Mouse (Mus musculus) gastrocnemius, adult 2 months (tissue): ENCODE measurements around the gene Magee1. TPM values are rescaled to one million over a fixed set of nuclear protein-coding genes. Genes with fewer than 3 reads are reported as not detected.
A peak's percentile ranks its signal among the peaks of the same experiment; 100 is the strongest.
"Not testable (repeated sequence)": the region's sequence is repeated elsewhere in the genome, so short reads cannot be mapped to it uniquely, and the experiment has no call there.

ENCODE experiments used
- DNase-seq: peaks from one replicate; pipeline ENCODE4 v3.0.0; 2022
- H3K27ac ChIP-seq: fragments of 200-600 bp; 2 replicates; pipeline ENCODE4 v1.8.1; 2022; ENCODE audit warnings: mild to moderate bottlenecking
- H3K4me3 ChIP-seq: fragments of 200-600 bp; 2 replicates; pipeline ENCODE4 v1.8.1; 2022; ENCODE audit warnings: mild to moderate bottlenecking, moderate library complexity
- CTCF ChIP-seq: fragments of 200-600 bp; IDR thresholded peaks from 2 replicates; pipeline ENCODE4 v1.8.1; 2022; ENCODE audit warnings: antibody characterized with exemption, mild to moderate bottlenecking, moderate library complexity
- intact Hi-C: fragments of 180-260 bp; cut with DNase I; formaldehyde crosslinking; loops from one replicate; pipeline ENCODE4 v1.15.1; 2025
- long read RNA-seq, 2 experiments: library from polyadenylated mRNA; stranded (forward); transcript quantifications; one replicate each; pipeline ENCODE4 v2.0.0; 2021
- total RNA-seq, 2 experiments: library from RNA; stranded (reverse); gene quantifications; 2 replicates each; pipeline ENCODE4 v1.2.3; 2021

Magee1 gene
- 1 to 10 TPM in 1 of 2 experiments, under 1 TPM in 1; 0.77 to 1.7 TPM for total RNA-seq
- long read RNA-seq, experiment 1: 0 reads
- long read RNA-seq, experiment 2, partial matches to known transcripts: 0 of 1 reads
- long read RNA-seq, experiment 2, other reads (novel, unspliced or antisense): 0 of 1 reads

DNA sequence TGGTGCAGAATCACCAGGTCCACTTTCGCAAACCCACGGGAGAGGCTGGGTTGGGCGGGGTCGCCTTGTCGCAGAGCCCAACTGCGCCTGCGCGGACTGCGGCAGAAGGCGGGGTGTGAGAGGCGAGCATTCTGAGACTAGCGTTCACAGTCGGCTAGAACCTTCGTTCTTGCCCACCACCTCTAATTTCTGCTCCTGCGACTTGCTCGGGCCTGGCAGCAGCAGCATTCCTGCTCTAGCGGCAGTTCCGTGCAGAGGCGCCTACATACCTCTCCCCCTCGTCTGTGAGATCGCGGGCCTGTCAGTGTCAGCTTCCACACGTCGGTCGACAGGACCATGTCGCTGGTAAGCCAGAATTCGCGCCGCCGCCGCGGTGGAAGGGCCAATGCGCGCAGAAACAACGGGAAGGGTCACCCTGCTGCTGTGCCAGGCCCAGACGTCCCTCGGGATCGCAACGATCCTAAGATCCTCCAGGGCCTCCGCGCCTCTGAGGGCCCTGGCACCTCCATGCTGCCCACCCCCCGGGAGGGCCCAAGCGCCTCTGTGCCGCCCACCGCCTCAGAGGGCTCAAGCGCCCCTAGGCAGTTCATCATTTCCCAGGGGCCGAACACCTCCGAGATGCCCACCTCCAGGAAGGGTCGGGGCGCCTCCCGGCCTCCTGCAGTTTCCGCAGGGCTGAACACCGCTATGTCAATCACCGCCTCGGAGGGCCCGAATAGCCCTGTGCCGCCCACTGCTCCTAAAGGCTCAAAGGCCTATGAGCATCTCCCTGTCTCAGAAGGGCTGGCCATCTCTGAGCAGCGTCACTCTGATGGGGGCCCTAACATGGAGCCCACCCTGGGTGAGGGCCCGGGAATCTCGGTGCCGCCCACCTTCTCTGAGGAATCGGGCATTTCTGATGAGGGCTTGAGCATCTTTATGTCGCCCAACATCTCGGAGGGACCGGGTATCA is at the start of gene Magee1:
Gene Magee1 (plus strand): TSS at position 104 of the 952 bp plus-strand sequence.
- Histone ChIP-seq H3K27ac (peak within 1 kb of the TSS; percentile 62), H3K4me3 (peak within 1 kb of the TSS; percentile 84)
- intact Hi-C loops: no loop called here
- peak; percentile 76 for DNase-seq
- TF ChIP-seq CTCF: no peak

DNA sequence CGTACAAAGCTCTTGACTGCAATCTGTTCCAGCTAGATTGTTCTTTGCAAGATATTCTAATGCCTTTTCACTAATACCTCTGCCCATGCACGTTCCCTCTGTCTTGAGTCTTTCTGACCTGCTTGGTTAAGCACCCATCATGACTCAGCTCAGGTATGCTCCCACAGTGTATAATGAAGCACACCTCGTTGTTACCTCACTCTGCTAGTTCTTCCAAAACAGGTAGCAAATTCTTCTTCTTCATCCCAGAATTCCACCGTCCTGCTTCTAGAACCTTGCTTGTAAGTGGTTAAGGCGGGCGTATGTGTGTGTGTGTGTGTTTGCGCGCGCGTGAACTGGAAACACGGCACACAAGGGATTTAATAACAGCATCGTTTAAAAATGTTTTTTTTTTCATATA is 41.0 kb upstream of the Magee1 start:
- no peak for TF ChIP-seq CTCF
- H3K4me3 ChIP-seq: peak overlapping the region; percentile 80
- peak overlapping the region; percentile 43 for H3K27ac ChIP-seq
- DNase-seq: no peak
- intact Hi-C loops: loop anchor here (1.0 to 10.0 kb wide), 2 partner anchors 9 to 1106 kb away; partner anchors contain the start of gene Pgk1

DNA sequence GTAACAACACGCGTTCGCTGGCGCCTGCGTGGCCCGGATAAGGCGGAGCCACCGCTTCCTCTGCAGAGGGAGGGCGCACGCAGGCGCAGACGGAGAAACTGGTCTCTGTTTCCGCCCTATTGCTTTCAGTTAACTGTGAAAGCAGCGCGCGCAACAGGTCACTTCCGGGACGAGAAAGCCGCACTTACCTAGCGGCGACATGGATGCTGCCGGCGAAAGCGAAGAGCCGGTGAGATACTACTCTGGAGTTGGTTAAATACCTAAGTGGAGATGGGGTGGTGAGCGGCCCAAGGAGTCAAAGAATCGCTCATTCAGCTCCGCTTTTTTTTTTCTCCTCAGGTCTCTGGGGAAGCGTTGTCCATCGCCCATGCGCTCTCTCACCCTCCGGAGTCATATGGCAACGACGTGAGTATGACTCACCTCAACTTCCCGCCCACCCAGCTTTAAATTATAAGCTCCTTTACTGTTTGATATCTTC is 40.5 kb upstream of the Magee1 start, which contains the start of gene Pbdc1:
Gene Pbdc1 (plus strand): TSS at position 142 of the 478 bp plus-strand sequence.
- peak within 1 kb of the TSS; percentile 80 for H3K4me3 ChIP-seq
- intact Hi-C loops: loop anchor here (1.0 to 10.0 kb wide), 2 partner anchors 9 to 1105 kb away; partner anchors contain the start of gene Pgk1

GRCm38 (mm10) chrX:105080096-105080495 is 40.1 kb upstream of the Magee1 start:
- no peak for DNase-seq
- intact Hi-C loops: no loop called here
- H3K4me3 ChIP-seq: peak overlapping the region; percentile 80
- TF ChIP-seq CTCF: no peak
- peak overlapping the region; percentile 88 for H3K27ac ChIP-seq

More for the DNA sequence above, 40.5 kb upstream of the Magee1 start, which contains the start of gene Pbdc1:
- peak within 1 kb of the TSS; percentile 88 for H3K27ac ChIP-seq
- DNase-seq: peak; percentile 93
- no peak for TF ChIP-seq CTCF

GRCm38 (mm10) chrX:105083013-105083412 is 37.2 kb upstream of the Magee1 start:
- H3K27ac ChIP-seq, DNase-seq, intact Hi-C loops, H3K4me3 ChIP-seq: not testable (repeated sequence)

GRCm38 (mm10) chrX:105104175-105104574 is 16.0 kb upstream of the Magee1 start:
- TF ChIP-seq CTCF: peak; percentile 71
- DNase-seq: no peak
- intact Hi-C loops: loop anchor here (10.0 kb wide), 1 partner anchor 69 kb away; no protein-coding TSS in a partner anchor
- no peak overlapping the region for H3K27ac ChIP-seq
- H3K4me3 ChIP-seq: no peak overlapping the region

GRCm38 (mm10) chrX:105114994-105115393 is 5.2 kb upstream of the Magee1 start:
- H3K27ac ChIP-seq: no peak overlapping the region
- intact Hi-C loops: no loop called here
- no peak overlapping the region for H3K4me3 ChIP-seq
- no peak for TF ChIP-seq CTCF
- no peak for DNase-seq

DNA sequence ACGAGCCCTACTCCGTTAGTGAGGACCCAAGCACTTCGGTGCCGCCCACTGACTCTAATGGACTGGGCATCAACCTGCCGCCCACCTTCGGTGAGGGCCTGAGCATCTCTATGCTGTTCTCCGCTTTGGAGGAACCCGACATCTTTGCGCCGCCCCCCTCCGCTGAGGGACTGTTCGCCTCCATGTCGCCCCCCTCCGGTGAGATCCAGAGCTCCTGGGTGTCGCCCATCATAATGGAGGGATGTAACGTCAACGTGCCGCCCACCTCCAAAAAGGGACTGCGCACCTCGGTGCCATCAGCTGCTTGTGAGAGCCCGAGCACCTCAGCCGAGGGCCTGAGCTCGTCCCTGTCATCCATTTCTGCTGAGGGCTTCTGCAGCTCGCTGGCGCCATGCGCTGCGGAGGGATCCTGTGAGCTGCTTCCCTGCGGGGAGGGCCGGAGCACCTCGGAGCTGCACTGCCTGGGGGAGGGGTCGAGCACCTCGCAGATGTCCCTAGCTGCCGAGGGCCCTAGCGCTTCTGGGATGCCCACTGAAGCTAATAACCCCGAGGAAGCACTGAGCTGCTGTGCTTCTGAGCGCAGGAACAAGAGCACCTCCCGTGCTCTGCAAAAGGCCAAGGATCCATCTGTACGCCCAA is 1.2 kb downstream of the Magee1 start:
- intact Hi-C loops: no loop called here
- peak; percentile 59 for TF ChIP-seq CTCF
- Histone ChIP-seq H3K27ac (peak overlapping the region; percentile 62), H3K4me3 (peak overlapping the region; percentile 84)
- DNase-seq: peak; percentile 66

DNA sequence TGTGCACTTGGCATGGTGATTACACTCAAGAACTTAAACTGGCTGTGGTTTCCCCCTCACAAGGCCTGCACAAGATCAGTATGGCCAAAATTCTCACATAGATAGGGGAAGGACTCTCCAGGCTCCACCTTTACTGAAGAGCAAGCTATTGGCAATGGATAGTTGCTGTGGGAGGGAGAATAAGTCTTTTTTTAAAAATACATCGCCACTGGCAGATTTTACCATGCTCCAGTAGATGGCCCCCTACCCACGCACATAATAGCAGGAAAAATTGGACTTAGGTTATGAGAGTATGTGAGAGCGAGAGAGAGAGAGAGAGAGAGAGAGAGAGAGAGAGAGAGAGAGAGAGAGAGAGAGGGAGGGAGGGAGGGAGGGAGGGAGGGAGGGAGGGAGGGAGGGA is 4.7 kb downstream of the Magee1 start:
- TF ChIP-seq CTCF: peak; percentile 17; the same call in 1 of the 2 replicates
- intact Hi-C loops: no loop called here
- no peak for DNase-seq
- no peak overlapping the region for H3K4me3 ChIP-seq
- H3K27ac ChIP-seq: no peak overlapping the region

- intact Hi-C loops: no loop called here
- Histone ChIP-seq H3K4me3 (no peak overlapping the region), H3K27ac (no peak overlapping the region)
- no peak for TF ChIP-seq CTCF
- no peak for DNase-seq
Observed at GRCm38 (mm10) chrX:105151872-105152461, 31.8 kb downstream of the Magee1 start.

DNA sequence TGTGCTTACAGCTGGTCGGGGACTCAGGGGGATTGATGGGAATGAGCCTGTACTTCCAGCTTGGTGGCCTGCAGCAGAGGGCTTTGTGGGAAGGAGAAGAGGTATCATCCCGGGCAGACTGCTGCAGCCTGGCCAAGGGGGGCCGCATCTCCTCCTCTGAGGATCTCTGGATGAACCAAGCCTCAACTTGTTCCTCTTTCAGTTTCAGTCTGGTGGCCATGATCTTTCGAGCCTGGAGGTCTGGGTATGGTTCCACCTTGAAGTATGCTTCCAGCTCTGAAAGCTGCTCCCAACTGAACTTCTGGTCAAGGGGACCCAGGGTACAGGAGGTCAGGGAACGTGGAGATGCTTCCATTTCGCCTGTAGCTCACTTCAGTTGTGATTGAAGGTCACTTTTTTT is 44.8 kb downstream of the Magee1 start:
- H3K4me3 ChIP-seq, H3K27ac ChIP-seq, DNase-seq, intact Hi-C loops: not testable (repeated sequence)

GRCm38 (mm10) chrX:105167217-105167616 is 47.0 kb downstream of the Magee1 start:
- H3K27ac ChIP-seq: no peak overlapping the region
- peak; percentile 21; the same call in 1 of the 2 replicates for TF ChIP-seq CTCF
- DNase-seq: no peak
- intact Hi-C loops: no loop called here
- H3K4me3 ChIP-seq: no peak overlapping the region

Other genes with a start within 250 kb of the Magee1 start
- 1 to 10 TPM; 6.6 to 9.4 TPM for gene Pbdc1, start 40.6 kb upstream of the Magee1 start, total RNA-seq